Mouse (Mus musculus): ENCODE data around the gene Cntnap2. TPM values are rescaled to one million over a fixed set of nuclear protein-coding genes. Genes with fewer than 3 reads are reported as not detected.

Cntnap2 gene
- total RNA-seq, 2 experiments from 2014 or later: 7.0 to 7.6 TPM

GRCm38 (mm10) chr6:47306065-47306798 is 2247.1 kb downstream of the Cntnap2 start:
- DNase-seq: no peak

- DNase-seq: no peak
Measured at GRCm38 (mm10) chr6:47306954-47307353, 2247.8 kb downstream of the Cntnap2 start.

- no peak for DNase-seq
Measured at GRCm38 (mm10) chr6:47314507-47315334, 2255.6 kb downstream of the Cntnap2 start.

GRCm38 (mm10) chr6:47315454-47315853 is 2256.3 kb downstream of the Cntnap2 start:
- DNase-seq: no peak

- no peak for DNase-seq
Measured at GRCm38 (mm10) chr6:47317253-47317652, 2258.1 kb downstream of the Cntnap2 start.

- DNase-seq: no peak
Measured at GRCm38 (mm10) chr6:47318705-47319104, 2259.5 kb downstream of the Cntnap2 start.

- no peak for DNase-seq
Measured at GRCm38 (mm10) chr6:47319309-47319983, 2260.3 kb downstream of the Cntnap2 start.

- no peak for DNase-seq
Measured at GRCm38 (mm10) chr6:47323169-47323835, 2264.1 kb downstream of the Cntnap2 start.

- DNase-seq: no peak
Measured at GRCm38 (mm10) chr6:47323886-47324285, 2264.7 kb downstream of the Cntnap2 start.

GRCm38 (mm10) chr6:47328281-47328680 is 2269.1 kb downstream of the Cntnap2 start:
- DNase-seq: no peak

- DNase-seq: no peak
Measured at GRCm38 (mm10) chr6:47329212-47329611, 2270.1 kb downstream of the Cntnap2 start.

GRCm38 (mm10) chr6:47333016-47333415 is 2273.9 kb downstream of the Cntnap2 start:
- DNase-seq: no peak

GRCm38 (mm10) chr6:47334377-47334776 is 2275.2 kb downstream of the Cntnap2 start:
- DNase-seq: no peak

- DNase-seq: no peak
Measured at GRCm38 (mm10) chr6:47337300-47337699, 2278.1 kb downstream of the Cntnap2 start.

- DNase-seq: no peak
Measured at GRCm38 (mm10) chr6:47338113-47338512, 2279.0 kb downstream of the Cntnap2 start.

GRCm38 (mm10) chr6:47340813-47341502 is 2281.8 kb downstream of the Cntnap2 start:
- DNase-seq: no peak

- no peak for DNase-seq
Measured at GRCm38 (mm10) chr6:47341503-47341884, 2282.3 kb downstream of the Cntnap2 start.

- DNase-seq: no peak
Measured at GRCm38 (mm10) chr6:47343245-47343644, 2284.1 kb downstream of the Cntnap2 start.

GRCm38 (mm10) chr6:47344696-47345095 is 2285.5 kb downstream of the Cntnap2 start:
- no peak for DNase-seq

- DNase-seq: no peak
Measured at GRCm38 (mm10) chr6:47350100-47350690, 2291.0 kb downstream of the Cntnap2 start.
